Mouse (Mus musculus): ENCODE measurements around the gene Gm45062.

Gm45062 gene

DNA sequence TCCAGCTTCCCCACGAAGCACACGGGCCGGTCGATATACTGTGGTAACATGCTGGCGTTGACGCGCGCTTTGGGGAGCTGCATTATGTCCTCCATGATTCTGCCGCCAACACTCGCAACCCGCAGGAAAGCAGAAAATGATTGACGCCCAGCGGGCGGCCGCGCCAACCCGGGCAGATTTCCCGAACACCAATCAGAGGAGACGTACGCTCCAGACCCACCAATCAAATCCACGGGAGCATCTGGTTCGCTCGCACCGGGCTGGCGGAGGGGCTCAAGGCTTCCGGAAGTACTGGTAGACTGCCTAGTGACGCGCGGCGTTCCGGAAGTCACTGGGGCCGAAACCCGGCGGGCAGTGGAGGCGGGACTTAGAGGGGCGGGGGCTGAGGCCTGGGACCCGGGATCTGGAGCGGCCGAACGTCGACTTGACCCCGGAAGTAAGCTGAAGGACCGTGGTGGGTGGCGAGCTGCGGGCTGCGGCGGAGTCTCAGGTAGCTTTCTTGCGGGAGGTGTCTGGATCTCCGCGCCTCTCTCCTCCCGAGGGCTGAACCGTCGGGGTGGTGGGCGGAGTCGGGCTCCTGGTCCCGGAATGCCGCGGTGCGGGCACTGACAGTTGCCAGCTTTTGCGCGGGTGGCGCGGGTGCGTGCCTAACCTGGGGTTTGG, at the start of gene Gm45062, which contains the start of the genes Rpa3 and Umad1:
Gene Gm45062 (plus strand): TSS at position 447 of the 663 bp plus-strand sequence.
Gene Rpa3 (minus strand): TSS at position 170 of the 663 bp plus-strand sequence.
Gene Umad1 (plus strand): TSS at position 285 of the 663 bp plus-strand sequence.
- peak; percentile 94 for DNase-seq

DNA sequence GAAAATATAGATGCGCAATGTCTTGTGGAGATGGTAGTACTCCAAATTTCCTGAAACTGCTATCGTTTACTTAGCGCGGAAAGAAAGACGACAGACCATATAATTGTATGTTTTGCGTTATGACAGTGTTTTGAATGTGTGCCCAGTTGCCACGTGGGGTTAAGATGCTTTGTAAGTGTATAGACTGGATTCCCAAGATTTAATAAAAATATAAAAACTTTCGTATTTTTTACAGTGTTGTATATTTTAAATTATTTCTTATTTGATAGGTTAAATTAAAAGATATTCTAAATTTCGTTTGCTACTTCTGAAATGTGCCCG, 49.4 kb upstream of the Gm45062 start:
- DNase-seq = no peak

DNA sequence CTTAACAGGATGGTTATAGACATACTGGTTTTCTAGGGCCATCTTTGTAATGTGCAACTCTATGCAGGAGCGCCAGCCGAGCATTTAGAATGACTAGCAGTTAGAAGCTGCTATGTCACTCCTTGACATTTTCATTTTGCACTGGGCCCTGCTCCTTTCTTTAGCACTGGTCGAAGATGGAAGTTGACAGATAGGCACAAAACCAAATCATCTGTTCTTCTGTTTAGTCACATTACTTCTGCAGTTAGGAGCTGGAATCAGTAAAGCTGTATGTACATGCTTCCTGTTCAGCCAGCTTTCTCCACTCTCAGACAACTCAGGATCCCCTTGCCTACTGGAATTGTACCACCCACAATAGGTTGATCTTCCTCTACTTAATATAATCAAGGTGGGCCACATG, 48.6 kb upstream of the Gm45062 start:
- DNase-seq = no peak

DNA sequence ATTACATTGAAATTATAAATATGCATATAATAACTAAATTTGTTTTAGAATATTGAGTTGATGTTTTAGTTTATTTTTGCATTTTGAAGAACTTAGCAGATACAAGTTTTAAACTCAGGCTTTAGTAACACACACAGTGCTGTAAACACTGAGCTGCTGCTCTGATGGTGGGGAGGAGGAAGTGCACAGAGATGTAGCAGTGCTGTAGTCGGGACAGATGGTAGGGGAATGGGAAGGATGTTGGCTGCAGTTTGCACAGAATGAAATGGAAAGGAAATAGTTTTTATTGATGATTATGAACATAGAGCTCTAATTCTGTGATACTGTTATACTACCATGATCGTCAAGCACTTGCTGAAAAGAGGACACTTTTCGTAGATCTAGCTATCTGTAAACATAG, 32.2 kb upstream of the Gm45062 start:
- no peak for DNase-seq

DNA sequence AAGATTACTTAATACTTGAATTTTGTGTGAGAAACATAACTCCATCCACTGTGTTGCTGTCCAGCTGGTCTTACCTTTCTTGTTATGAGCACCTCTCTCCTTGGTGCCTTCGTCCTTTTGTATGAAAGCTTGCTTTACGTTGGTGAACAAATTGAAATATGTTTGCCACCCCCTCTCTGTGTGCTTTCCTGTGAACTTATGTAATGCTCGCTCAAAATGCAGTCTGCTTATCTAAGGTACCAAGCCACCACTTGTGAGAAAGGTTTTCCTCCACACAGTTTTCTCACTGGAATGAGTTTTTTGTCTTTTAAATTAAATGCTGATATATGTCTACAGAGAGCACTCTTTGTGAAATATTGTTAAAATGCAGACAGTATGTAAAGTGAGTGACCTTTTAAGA, 30.7 kb upstream of the Gm45062 start:
- no peak for DNase-seq

DNA sequence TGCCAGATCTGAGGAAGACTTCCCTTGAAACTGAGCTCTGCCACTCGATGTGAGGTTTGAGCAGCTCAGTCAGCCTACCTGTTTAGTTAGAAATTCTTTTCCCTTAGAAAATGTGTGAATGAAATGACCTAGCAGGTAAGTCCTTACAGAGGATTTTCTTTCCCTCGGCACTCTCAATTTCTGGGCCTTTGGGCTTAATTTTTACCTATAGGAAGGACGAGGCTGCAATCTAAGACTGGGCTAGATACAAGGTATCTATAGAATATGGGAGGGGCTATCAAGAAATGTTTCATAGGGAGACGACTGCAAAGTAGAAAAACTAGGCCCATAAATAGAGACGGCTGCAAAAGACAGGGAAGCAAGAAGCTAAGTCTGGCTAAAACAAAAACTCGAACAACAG, 934 bp upstream of the Gm45062 start:
- no peak for DNase-seq

DNA sequence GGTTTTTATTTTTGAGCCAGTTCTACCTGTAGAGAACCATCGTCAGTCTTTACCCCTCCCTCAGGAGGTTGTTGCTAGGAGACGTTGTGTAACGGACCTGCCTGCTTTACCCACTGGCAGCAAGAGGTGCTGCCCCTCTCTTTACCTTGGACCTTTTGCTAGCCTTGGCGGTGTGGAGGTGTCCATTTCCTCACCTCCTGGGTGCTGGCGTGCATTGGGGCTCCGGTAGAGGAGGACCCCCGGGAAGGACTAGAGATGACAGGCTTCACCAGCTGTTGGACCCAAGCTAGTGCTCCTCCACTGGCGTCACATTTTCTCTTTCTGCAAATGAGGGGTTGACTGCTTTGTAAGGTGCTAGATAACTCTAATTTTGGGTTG, 406 bp downstream of the Gm45062 start:
- DNase-seq = no peak

DNA sequence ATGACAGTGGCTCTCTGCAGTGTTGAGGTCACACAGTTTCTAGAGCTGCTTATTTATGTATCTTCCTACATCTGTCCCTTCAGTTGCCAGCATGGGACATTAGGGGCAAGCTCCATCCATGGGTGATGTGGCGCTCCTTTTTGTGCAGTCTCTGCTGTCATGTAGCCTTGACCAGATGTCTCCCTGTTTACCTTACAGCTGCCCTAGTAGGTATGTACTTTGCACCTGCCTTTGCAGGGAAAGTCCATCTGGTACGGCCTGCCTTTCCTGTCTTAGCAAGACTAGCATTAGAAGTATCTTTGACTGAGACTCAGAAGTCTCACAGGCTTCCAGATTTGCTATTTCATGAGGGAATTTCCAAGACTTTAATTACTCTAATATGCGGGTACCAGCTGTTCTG, 11.8 kb downstream of the Gm45062 start:
- DNase-seq = no peak

DNA sequence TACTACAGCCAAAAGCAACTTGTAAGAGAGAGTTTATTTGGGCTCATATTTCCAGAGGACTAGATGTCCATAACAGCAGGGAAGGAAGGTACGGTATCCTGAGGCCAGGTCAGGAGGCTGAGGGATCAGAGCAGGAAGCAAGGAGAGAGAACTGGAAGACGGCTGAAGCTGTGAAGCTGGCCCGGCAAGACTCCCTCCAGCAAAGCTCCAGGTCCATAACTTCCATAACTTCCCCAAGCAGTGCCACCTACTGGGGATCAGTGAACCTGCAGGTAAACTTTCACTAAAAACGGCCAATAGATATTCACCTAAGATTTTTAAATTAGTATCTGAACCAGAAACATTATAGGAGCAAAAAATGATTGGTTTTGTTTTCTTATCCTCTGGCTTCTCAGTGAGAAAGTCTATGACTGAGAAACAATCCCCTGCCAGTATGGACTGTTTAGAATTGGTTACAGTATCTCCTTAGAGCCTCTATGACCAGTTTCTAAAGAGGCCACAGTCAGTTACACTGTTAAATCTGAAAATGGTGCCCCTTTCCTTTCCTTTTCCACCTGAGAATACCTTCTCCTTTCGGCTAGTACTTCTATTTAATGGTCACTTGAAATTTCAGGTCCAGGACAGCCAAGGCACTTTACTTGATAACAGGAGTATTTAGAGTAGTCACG, 15.3 kb downstream of the Gm45062 start:
- peak; percentile 62 for DNase-seq

DNA sequence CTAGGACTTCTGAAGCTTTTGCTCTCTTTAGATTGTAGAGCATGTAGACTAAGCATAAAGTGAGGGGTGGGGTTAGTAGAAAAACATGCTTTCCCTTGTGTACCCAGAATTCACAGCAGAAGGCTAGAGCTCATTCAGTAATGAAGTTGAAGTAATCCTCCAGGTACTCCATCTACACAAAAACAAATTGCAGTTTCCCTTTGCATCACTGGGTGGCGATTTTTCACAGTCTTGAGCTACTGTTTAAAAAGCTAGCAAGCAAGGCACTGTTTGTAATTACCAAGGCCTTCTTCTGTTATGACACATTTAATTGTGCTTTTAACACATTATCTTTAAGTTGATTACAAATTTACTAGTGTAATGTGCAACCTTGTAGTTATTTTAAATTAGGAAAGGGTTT, 15.8 kb downstream of the Gm45062 start:
- peak; percentile 92 for DNase-seq

DNA sequence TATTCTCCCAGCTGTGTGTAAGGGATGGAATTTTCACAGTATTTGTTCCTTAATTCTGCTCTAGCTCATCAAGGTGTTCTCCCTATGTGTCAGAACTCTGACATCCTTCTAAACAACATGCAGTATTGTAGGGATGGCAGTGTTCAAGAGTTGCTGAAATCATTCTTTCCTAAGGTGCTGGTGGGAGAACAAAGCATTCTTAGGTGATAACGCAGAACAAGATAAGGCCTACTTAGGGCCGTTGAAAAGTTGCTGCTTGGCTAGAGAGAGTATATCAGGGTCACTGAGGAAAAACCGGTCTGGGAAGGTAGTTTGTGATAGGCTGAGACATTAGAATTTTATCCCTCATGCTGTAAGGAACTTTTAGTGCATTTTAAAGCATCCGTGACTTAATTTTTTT, 17.2 kb downstream of the Gm45062 start:
- no peak for DNase-seq

DNA sequence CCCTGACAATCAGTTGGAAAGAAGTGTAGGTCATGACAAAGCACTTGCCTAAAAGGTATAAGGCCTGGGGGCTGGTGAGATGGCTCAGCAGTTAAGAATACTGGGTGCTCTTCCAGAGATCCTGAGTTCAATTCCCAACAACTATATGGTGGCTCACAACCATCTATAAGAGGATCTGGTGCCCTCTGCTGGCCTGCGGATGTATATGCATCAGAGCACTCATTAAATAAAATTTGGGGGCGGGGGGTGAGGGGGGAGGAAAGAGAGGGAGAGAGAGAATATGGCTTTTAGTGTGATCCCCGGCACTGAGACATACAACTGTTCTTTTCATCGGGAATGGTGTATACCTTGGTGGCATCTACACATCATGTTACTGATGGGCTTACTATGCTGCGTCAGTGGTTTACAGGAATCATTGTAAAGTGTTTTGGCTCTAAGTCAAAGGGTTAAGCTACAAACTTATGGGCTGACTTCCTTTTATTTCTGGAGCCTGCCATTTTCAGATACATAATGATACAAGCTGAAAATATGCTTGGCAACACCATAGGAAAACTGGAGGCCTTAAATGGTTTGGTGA, 19.3 kb downstream of the Gm45062 start:
- peak; percentile 40 for DNase-seq

DNA sequence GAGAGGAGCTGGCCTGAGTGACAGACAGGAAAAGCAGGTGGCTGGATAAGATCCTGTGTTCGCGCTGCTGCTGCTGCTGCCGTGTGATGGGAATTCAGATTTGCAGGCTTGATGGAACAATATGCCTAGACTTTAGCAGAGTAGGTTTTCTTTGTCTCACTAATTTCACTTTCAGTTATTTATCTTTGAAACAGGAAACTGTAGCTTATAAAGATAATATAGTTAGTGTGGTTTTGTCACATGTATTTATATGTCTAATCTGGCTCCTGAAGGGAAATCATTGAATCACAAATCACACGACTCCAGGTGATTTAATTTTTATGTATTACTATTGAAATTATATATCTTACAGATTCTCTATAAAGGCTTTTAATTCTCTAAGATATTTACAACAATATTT, 24.0 kb downstream of the Gm45062 start:
- DNase-seq = no peak

DNA sequence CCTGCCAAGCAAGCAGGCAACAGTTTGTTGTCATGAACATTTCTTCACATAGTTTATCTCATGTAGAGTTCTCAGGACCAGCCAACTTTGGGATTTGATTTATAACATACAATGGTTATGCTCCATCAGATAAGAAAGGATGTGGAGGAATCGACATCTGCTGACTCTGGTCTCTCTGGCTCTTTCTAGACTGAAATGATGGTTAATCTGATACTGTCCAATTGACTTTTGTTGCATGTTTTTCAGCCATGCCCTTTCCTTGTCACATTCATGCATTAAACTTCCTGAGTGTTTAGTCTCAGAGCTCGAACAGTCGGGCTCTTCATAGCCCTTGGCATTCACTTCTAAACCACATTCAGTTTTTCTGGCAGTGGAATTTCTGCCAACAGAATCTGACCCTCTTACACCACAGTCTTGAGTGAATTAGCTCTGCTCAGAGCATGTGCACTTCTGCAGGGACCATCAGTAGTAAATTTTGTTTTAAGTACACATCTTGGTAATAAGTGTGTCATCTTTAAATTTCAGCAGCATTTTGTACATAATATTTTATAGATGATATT, 26.2 kb downstream of the Gm45062 start:
- DNase-seq = no peak

DNA sequence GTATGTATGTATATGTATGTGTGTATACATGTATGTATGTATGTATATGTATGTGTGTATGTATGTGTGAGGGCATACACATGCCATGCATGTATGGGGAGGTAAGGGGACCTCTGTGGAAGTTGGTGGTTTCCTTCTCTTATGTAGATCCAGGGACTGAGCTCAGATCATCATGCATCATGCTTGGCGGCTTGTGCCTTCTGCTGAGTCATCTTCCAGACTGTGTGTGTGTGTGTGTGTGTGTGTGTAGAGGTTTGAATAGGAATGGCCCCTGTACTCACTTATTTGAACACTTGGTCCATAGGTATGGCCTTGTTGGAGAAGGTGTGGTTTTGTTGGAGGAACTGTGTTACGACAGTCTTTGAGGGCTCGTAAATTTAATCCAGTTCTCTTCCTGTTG, 26.9 kb downstream of the Gm45062 start:
- no peak for DNase-seq

DNA sequence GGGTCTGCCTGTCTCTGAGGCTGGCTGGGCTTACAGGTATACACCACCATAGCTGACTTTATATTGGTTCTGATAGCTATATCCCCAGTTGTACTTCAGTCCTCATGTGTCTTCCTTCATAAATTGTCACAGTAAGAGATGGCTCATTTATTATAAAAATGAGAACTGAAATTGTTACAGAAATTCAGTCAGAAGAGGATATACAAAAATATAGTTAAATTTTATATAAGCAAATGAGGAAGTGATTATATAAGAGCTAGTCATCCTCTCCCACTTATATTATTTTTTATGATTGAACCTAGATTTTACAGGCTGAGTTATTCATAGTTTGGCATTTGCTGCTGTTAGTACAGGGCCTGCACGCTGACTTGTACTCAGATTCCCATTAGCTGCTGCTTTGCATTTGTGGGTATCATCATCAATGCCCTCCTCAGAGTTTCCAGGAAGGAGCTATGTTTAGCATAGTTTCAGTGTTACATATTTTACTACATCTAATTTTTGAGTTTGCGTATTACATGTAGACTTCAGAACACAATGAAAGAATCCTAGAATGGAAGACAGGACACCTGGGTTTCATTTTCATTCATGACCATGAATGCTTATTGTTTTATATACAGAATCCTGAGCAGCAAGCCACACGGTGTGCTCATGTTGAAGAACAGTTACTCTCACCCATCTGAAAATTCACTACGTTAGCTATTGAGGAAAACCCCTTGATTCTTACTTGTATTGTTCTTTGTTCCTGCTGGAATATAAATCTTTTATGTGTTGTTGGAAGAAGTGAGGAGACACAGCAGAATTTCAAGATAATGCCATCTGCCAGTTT, 29.7 kb downstream of the Gm45062 start:
- no peak for DNase-seq

DNA sequence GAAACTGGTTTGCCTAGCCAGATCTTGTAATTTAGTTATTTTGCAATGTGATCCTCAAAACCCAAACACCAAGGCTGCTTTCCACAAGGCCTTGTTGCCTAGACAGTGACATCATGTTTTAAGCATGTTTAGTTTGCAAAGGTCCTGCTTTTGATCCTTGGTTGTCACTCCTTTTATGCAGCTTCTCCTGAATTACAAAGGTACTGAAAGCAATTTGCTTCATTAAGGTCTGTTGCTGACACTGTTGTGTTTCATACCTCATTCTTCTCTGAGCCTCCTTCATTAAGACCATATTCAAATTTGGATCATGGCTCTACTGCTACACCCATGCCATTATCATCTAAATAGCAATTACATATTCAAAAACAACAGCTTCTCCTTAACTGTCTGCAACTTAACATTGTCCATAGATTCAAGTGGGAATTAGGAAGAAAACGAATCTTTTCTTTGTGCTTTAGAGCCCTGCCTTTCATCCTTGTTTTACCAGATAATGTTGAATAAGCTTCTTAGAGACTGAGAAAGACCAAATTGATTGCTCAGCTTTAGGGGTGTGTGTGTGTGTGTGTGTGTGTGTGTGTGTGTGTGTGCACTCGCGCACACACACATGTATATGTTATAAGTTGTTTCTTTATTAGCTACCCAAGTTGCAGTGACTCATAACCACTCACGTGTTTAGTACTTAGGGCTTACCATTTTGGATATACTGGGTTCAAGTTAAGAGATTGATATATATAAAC, 35.0 kb downstream of the Gm45062 start:
- DNase-seq = no peak

DNA sequence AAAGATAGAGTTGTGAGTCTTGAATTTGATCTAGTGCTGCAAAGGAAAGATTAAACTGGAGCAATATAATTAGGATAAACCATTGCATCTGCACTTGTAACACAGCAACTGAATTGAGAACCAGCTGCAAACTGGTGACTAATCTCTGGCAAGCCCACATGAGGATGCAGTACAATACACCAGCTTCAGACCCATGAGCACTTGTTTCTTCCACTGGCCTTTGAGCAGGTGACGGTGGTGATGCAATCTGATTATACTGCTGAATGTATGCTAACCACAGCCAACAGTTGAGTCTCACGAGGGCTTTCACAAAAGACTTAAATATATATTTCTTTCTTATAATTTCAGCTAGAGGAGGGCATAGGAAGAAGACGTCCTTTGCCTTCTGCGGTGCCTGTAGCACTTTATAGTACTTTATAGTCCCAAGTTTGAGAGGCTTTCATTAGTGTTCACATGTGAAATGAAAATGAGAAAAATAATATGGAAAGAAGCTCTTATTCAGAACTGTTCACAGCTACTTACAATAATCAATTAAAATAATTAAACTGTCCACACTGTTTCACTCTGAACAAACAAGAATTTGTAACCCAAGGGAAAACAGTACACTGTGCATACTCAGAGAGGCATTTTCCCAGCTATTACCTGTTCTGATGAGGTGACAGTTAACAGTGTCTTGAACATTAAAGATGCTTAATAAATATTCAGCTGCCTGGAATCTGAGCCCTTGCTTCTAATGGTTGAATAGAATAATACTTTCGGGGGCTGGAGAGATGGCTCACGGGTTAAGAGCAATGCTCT, 40.0 kb downstream of the Gm45062 start:
- DNase-seq = peak; percentile 39

DNA sequence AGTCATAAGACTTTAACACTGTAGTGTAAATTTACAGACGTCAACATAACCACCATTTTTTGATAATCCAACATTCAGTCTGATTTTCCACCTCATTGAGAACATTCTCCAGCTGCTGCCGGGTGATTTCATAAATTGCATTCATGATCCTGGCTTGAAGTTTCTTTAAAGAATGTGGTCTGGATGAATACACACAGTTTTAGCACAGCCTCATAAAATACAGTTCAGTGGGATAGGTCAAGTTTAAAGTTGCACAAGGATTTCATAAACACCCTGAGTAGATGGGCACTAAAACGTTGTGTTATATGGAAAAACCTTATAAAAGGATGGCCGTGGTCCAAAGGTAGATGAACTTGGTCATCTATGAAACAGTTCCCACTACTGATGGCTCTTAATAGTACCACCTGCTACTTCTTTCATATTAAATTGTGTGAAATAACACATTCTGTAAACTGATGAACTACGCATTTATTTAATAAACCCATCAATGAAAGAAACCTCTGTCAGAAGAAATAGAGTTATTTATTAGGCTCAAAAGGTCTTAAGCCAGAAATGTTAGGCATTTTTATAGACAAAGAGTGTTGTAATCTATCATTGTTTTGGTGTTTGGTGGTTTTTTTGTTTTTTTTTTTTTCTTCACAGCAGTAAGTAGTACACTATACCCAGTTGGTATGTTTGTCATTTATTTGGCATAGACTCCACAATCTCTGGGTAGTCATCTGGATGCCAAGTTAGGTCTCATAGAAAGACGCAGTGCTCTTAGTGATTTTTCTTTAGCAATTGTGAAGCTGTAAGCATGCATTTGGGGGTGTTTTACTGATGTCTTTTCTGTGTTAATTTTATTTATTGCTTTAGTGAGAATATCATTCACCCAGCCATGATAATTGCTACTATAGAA, 48.9 kb downstream of the Gm45062 start:
- no peak for DNase-seq

DNA sequence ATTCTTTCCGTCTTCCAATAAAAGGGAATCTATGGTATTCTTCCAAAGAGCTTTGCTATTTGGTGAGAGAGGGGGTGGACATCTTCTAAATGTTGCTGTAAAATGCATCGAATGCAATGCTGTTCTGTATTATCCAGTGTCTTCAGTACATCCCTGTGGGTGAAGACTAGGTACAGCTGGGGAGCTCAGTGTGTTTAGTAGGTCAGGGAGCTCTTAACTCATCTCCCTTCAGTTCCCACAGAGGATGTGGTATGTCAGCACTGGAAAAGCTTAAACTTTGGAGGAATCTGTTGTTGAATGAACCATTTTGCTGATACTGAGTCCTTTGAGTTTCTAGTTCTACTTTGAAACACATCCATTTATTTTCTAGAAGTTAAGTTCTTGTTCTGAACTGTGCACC, 53.3 kb downstream of the Gm45062 start:
- peak; percentile 9 for DNase-seq

DNA sequence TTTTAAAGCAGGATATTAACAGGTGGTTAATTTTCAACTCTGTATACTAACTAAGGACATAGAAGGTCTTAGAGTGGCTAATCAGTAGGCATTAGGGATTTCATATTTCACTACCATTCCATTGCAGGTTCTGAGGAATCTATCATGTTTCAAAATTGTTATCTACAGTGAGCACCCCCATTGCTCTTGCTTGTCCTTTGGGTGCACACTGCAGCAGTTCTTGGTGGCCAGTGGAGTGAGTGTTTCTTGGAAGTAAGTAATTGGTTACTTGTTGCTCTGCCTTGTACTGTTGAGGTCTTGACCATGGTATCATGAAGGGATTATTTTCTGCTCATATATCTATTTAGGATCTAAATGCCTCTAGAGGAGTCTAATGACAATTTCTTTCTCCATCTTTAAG, 57.0 kb downstream of the Gm45062 start:
- no peak for DNase-seq
